In the genomic region with DNA sequence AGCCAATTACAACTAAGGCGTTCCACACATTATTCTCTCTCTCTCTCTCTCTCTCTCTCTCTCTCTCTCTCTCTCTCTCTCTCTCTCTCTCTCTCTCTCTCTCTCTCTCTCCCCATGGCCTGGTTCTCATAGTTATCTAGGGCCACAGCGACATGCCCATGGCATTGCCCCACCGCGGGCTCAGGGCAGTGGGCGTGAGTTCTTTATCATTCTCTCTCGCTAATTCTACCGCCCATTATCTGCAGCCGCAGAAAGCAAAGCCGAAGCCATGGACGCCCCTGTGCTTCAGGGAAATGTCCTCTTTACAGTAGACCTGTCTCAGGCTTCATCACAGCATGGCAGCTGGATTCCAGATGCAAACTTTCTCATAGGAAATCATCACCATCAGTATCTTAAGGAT, we compare ENCODE assay signal across 25 mouse cellular contexts. TPM values are rescaled to one million over a fixed set of nuclear protein-coding genes. Genes with fewer than 3 reads are reported as not detected.
A peak's percentile ranks its signal among the peaks of the same experiment; 100 is the strongest.
DNase-seq lines count a peak whose midpoint lies in the region; ATAC-seq and TF ChIP-seq lines count a peak whose summit lies in the region.
"Had no signal": no experiment of that assay in that cellular context is flagged by ENCODE, and none has a peak within 500 bp of the region (broad histone marks: within the 10 kb centered on the region; RNA-seq: fewer than 3 reads in every experiment).

No protein-coding gene starts in this region.

- H3K4me2 ChIP-seq in liver, postnatal 0 days (ENCODE audit: low read depth, low read length): no peak overlapping the region
- no peak overlapping the region for H3K4me2 ChIP-seq in liver, embryonic 11.5 days
- H3K4me2 ChIP-seq in liver, embryonic 14.5 days (ENCODE audit: low read depth): no peak overlapping the region
- H3K4me2 ChIP-seq in hindbrain, embryonic 16.5 days (ENCODE audit: low read length): no peak overlapping the region
- H3K4me2 ChIP-seq in intestine, embryonic 15.5 days (replicated peaks): no peak overlapping the region
- H3K4me2 ChIP-seq: embryonic facial prominence, embryonic 12.5 days; embryonic facial prominence, embryonic 15.5 days; hindbrain, embryonic 13.5 days had no signal

- H3K27ac ChIP-seq in liver, postnatal 0 days (ENCODE audit: low read depth): no peak overlapping the region
- H3K27ac ChIP-seq in liver, embryonic 11.5 days (ENCODE audit: low read depth, low read length): no peak overlapping the region
- H3K27ac ChIP-seq in liver, embryonic 14.5 days: no peak overlapping the region
- H3K27ac ChIP-seq in hindbrain, embryonic 16.5 days (ENCODE audit: low read depth, low read length): no peak overlapping the region
- no peak overlapping the region for H3K27ac ChIP-seq in layer of hippocampus, adult 2 months
- H3K27ac ChIP-seq in intestine, embryonic 15.5 days: no peak overlapping the region
- H3K27ac ChIP-seq: embryonic facial prominence, embryonic 12.5 days; embryonic facial prominence, embryonic 15.5 days; gastrocnemius, adult 2 months; heart, embryonic 10.5 days; hindbrain, embryonic 10.5 days; hindbrain, embryonic 13.5 days; hindbrain, postnatal 0 days had no signal

- no peak overlapping the region for H3K9ac ChIP-seq in liver, postnatal 0 days (replicated peaks)
- no peak overlapping the region for H3K9ac ChIP-seq in liver, embryonic 11.5 days (ENCODE audit: low read depth, low read length)
- no peak overlapping the region for H3K9ac ChIP-seq in liver, embryonic 14.5 days (replicated peaks)
- H3K9ac ChIP-seq in hindbrain, embryonic 16.5 days (ENCODE audit: low read depth, low read length): no peak overlapping the region
- no peak overlapping the region for H3K9ac ChIP-seq in intestine, embryonic 15.5 days
- H3K9ac ChIP-seq: embryonic facial prominence, embryonic 12.5 days; embryonic facial prominence, embryonic 15.5 days; forebrain, postnatal 0 days; hindbrain, embryonic 13.5 days had no signal

- H3K4me1 ChIP-seq in liver, postnatal 0 days (ENCODE audit: insufficient read depth): no peaks in the 10 kb centered on the region
- no peaks in the 10 kb centered on the region for H3K4me1 ChIP-seq in liver, embryonic 11.5 days (replicated peaks; ENCODE audit: control insufficient read depth, insufficient read depth, low read length)
- 0 out of 4 replicates have a peak, but pooled peaks cover 0 to 2% of the 10 kb centered on the region in 2 experiments for H3K4me1 ChIP-seq in liver, embryonic 14.5 days (replicated peaks; ENCODE audit: control insufficient read depth in 2 of 2, insufficient read depth in 2 of 2, low read length in 1 of 2)
- no peaks in the 10 kb centered on the region for H3K4me1 ChIP-seq in hindbrain, embryonic 16.5 days (ENCODE audit: control insufficient read depth, insufficient read depth, low read depth, low read length)
- no peaks in the 10 kb centered on the region for H3K4me1 ChIP-seq in intestine, embryonic 15.5 days (replicated peaks)
- H3K4me1 ChIP-seq: embryonic facial prominence, embryonic 12.5 days; embryonic facial prominence, embryonic 15.5 days; hindbrain, embryonic 10.5 days; hindbrain, embryonic 13.5 days had no signal

- no peak for TF ChIP-seq CTCF in liver, postnatal 0 days (IDR thresholded peaks at IDR 0.05; ENCODE audit: low read depth)
- no peak for TF ChIP-seq CTCF in liver, embryonic 14.5 days (IDR thresholded peaks at IDR 0.05; ENCODE audit: low read depth)
- no peak for TF ChIP-seq CTCF in layer of hippocampus, adult 2 months (conservative IDR thresholded peaks at IDR 0.05)

- H3K9me3 ChIP-seq in liver, postnatal 0 days (ENCODE audit: low read length): no peaks in the 10 kb centered on the region
- no peaks in the 10 kb centered on the region for H3K9me3 ChIP-seq in liver, embryonic 11.5 days (ENCODE audit: control insufficient read depth, low read length)
- H3K9me3 ChIP-seq in liver, embryonic 14.5 days (ENCODE audit: control insufficient read depth, low read length): no peaks in the 10 kb centered on the region
- H3K9me3 ChIP-seq in hindbrain, embryonic 16.5 days (ENCODE audit: control insufficient read depth, low read length): no peaks in the 10 kb centered on the region
- H3K9me3 ChIP-seq in intestine, embryonic 15.5 days: no peaks in the 10 kb centered on the region
- H3K9me3 ChIP-seq: embryonic facial prominence, embryonic 12.5 days; embryonic facial prominence, embryonic 15.5 days; heart, embryonic 10.5 days; hindbrain, embryonic 10.5 days; hindbrain, embryonic 13.5 days had no signal

- H3K27me3 ChIP-seq in liver, postnatal 0 days (ENCODE audit: insufficient read depth, low read length): no peaks in the 10 kb centered on the region
- no peaks in the 10 kb centered on the region for H3K27me3 ChIP-seq in liver, embryonic 11.5 days (replicated peaks; ENCODE audit: control insufficient read depth, insufficient read depth, low read length)
- H3K27me3 ChIP-seq in liver, embryonic 14.5 days (ENCODE audit: control insufficient read depth, insufficient read depth, low read length): no peaks in the 10 kb centered on the region
- no peaks in the 10 kb centered on the region for H3K27me3 ChIP-seq in hindbrain, embryonic 16.5 days (replicated peaks; ENCODE audit: control insufficient read depth, insufficient read depth, low read length)
- H3K27me3 ChIP-seq in intestine, embryonic 15.5 days (replicated peaks): no peaks in the 10 kb centered on the region
- H3K27me3 ChIP-seq: embryonic facial prominence, embryonic 12.5 days; embryonic facial prominence, embryonic 15.5 days; hindbrain, embryonic 13.5 days had no signal

- no peaks in the 10 kb centered on the region for H3K36me3 ChIP-seq in liver, postnatal 0 days (replicated peaks; ENCODE audit: insufficient read depth, low read length)
- H3K36me3 ChIP-seq in liver, embryonic 11.5 days (ENCODE audit: control insufficient read depth, insufficient read depth, low read length): no peaks in the 10 kb centered on the region
- H3K36me3 ChIP-seq in liver, embryonic 14.5 days (replicated peaks; ENCODE audit: control insufficient read depth, insufficient read depth, low read depth): no peaks in the 10 kb centered on the region
- no peaks in the 10 kb centered on the region for H3K36me3 ChIP-seq in hindbrain, embryonic 16.5 days (ENCODE audit: control insufficient read depth, insufficient read depth, low read length)
- H3K36me3 ChIP-seq in intestine, embryonic 15.5 days: no peaks in the 10 kb centered on the region
- H3K36me3 ChIP-seq: embryonic facial prominence, embryonic 12.5 days; embryonic facial prominence, embryonic 15.5 days; heart, embryonic 10.5 days; hindbrain, embryonic 10.5 days; hindbrain, embryonic 13.5 days had no signal

- no peak for TF ChIP-seq EP300 in liver, postnatal 0 days (IDR thresholded peaks at IDR 0.05; ENCODE audit: low read depth)
- TF ChIP-seq EP300 in liver, embryonic 14.5 days (IDR thresholded peaks at IDR 0.05; ENCODE audit: low read depth): no peak

- peak; percentile 46 for DNase-seq in liver
- DNase-seq in liver, postnatal 0 days: no peak
- DNase-seq in liver, embryonic 11.5 days (ENCODE audit: low spot score): no peak
- DNase-seq in liver, embryonic 14.5 days (ENCODE audit: low read depth in 3 of 3, low spot score in 3 of 3): peak in 2 of 3 experiments; percentile 6 to 52
- no peak for DNase-seq in layer of hippocampus, adult 2 months (ENCODE audit: low spot score in 2 of 2)
- DNase-seq: adrenal gland, postnatal 10 days; adrenal gland, postnatal 36 days; cerebellum, adult 18-20 months; cerebellum, adult 9-11 months; cerebellum, postnatal 25 days; forebrain, postnatal 0 days; gastrocnemius, adult 2 months; gastrocnemius, postnatal 14 days; heart, adult 18-20 months had no signal

- WGBS in liver, postnatal 0 days (ENCODE audit: insufficient replicate concordance): 64% methylated on average over 10 of the region's 10 CpGs
- 64% methylated on average over 10 of the region's 10 CpGs for WGBS in liver, embryonic 11.5 days
- 47% methylated on average over 10 of the region's 10 CpGs for WGBS in liver, embryonic 14.5 days (ENCODE audit: insufficient replicate concordance)
- 87% methylated on average over 10 of the region's 10 CpGs for WGBS in hindbrain, embryonic 16.5 days
- WGBS in intestine, embryonic 15.5 days: 74% methylated on average over 10 of the region's 10 CpGs

- no peak for ATAC-seq in liver, postnatal 0 days
- ATAC-seq in liver, embryonic 11.5 days (replicated peaks; ENCODE audit: low FRiP score): peak; percentile 69
- peak; percentile 79 for ATAC-seq in liver, embryonic 14.5 days (ENCODE audit: insufficient read depth)
- no peak for ATAC-seq in hindbrain, embryonic 16.5 days
- ATAC-seq in intestine, embryonic 15.5 days: no peak
- ATAC-seq: CD4-positive, CD25-positive, alpha-beta regulatory T cell, adult 4 months; forebrain, embryonic 14.5 days; forebrain, postnatal 0 days; hindbrain, postnatal 0 days; inflammation-experienced regulatory T-cells, adult 6 months had no signal

- H3K4me3 ChIP-seq in liver, postnatal 0 days (ENCODE audit: low read depth, low read length): no peak overlapping the region
- no peak overlapping the region for H3K4me3 ChIP-seq in liver, embryonic 11.5 days (ENCODE audit: low read depth, low read length)
- no peak overlapping the region for H3K4me3 ChIP-seq in liver, embryonic 14.5 days (ENCODE audit: insufficient read depth in 1 of 2, low read depth in 2 of 2, low read length in 2 of 2)
- H3K4me3 ChIP-seq in hindbrain, embryonic 16.5 days (ENCODE audit: low read length): no peak overlapping the region
- H3K4me3 ChIP-seq in layer of hippocampus, adult 2 months: no peak overlapping the region
- H3K4me3 ChIP-seq in intestine, embryonic 15.5 days (replicated peaks): no peak overlapping the region
- H3K4me3 ChIP-seq: embryonic facial prominence, embryonic 12.5 days; embryonic facial prominence, embryonic 15.5 days; gastrocnemius, adult 2 months; heart, embryonic 10.5 days; hindbrain, embryonic 10.5 days; hindbrain, embryonic 13.5 days had no signal

RNA-seq across cellular contexts. Expression of gene Eps8, which starts 16.9 kb away (rescaled TPM):
- 2.4 and 4.8 TPM in 2 replicates for polyA plus RNA-seq in liver, postnatal 0 days (2015; fragmentation: Nextera tagmentation; extraction: Ambion mirVana)
- polyA plus RNA-seq in liver, embryonic 11.5 days (2014; fragmentation: Nextera tagmentation; extraction: Ambion mirVana): 2.5 and 2.7 TPM in 2 replicates
- polyA plus RNA-seq in liver, embryonic 14.5 days (2012; rRNA removed): 0.23 and 0.42 TPM in 2 replicates
- polyA plus RNA-seq in liver, embryonic 14.5 days (2014; fragmentation: Nextera tagmentation; extraction: Ambion mirVana): 0.94 and 1.4 TPM in 2 replicates
- polyA plus RNA-seq in hindbrain, embryonic 16.5 days (2015; fragmentation: Nextera tagmentation; extraction: Ambion mirVana): 31.5 and 33.7 TPM in 2 replicates
- total RNA-seq in layer of hippocampus, adult 2 months (2021): 10 to 100 TPM; 42.3 to 44.9 TPM
- 85.2 and 93.9 TPM in 2 replicates for polyA plus RNA-seq in intestine, embryonic 15.5 days (2015; fragmentation: Nextera tagmentation; extraction: Ambion mirVana)

Comparison
In these comparisons a context has a peak if more than half of its experiments do, and no peak if none do; other contexts are left out.
1. DNase-seq: peak in liver (single experiment) and liver, embryonic 14.5 days (2 of 3); none in liver, postnatal 0 days (single experiment), liver, embryonic 11.5 days (single experiment) and layer of hippocampus, adult 2 months (0 of 2).
2. ATAC-seq: peak in liver, embryonic 11.5 days (single experiment) and liver, embryonic 14.5 days (single experiment); none in liver, postnatal 0 days (single experiment), hindbrain, embryonic 16.5 days (single experiment) and intestine, embryonic 15.5 days (single experiment).